Mouse (Mus musculus): ENCODE results near the gene Pbx2. TPM values are rescaled to one million over a fixed set of nuclear protein-coding genes. Genes with fewer than 3 reads are reported as not detected.

Gene Pbx2
- 32.4 TPM for polyA plus RNA-seq (2014; fragmentation: Illumina TruSeq; extraction: RNeasy Lipid Tissue Mini Kit (QIAGEN cat#74804); ENCODE audit: insufficient read depth, low read depth, low replicate concordance)

GRCm38 (mm10) chr17:34591029-34591993 is at the start of gene Pbx2:
TSS of gene Pbx2 (plus strand) at chr17:34591266.

GRCm38 (mm10) chr17:34564003-34564421 is 27.1 kb upstream of the Pbx2 start, which contains the start of gene Notch4:
TSS of gene Notch4 (plus strand) at chr17:34564268.

DNA sequence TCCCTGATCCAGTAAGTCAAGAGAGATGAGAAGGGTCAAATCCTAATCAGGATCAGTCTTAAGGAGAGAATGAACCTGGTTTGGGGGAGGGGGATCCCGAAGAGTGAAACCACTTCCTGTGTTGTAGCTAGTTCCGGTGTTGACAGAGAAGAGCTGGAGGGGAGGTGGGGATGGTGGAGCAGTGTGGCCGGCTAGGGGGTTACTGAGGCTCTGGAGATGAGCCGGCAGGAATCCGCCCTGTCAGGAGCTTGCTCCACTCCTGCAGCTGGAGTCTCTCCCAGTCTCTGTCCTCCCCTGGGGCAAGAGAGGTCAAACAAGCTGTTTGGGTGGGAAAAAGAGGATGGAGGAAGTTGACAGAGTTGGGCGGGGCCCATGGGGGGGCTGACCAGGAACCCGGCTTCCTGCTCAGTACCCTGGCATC is 1.4 kb upstream of the Pbx2 start, which contains the start of gene Gpsm3:
Gene Gpsm3 (plus strand): TSS at position 126 of the 421 bp plus-strand sequence.

DNA sequence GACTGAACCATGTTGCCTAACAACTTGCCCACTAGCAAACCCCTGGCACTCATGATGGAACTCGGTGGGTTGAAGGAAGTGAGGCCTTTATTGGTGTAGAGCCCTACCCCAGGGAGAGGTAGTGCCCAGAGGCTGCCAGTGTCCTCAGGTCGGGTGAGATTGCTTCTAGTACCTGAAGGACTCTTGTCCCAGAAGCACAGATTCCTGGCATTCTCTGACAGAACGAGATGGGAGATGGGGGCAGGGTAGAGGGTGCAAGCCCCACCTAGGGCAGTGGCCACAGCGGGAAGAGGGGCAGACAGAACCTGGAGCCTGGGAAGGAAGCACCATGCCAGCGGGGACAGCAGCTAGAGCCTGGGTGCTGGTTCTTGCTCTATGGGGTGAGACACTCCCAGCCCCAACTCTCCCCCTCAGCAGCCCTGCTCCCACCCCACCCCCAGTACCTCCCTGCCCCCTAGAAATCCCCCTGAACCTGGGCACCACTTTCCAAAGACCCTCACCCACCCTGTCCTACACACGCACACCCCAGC is 6.6 kb downstream of the Pbx2 start, which contains the start of gene Ager:
Gene Ager (plus strand): TSS at position 297 of the 530 bp plus-strand sequence.

DNA sequence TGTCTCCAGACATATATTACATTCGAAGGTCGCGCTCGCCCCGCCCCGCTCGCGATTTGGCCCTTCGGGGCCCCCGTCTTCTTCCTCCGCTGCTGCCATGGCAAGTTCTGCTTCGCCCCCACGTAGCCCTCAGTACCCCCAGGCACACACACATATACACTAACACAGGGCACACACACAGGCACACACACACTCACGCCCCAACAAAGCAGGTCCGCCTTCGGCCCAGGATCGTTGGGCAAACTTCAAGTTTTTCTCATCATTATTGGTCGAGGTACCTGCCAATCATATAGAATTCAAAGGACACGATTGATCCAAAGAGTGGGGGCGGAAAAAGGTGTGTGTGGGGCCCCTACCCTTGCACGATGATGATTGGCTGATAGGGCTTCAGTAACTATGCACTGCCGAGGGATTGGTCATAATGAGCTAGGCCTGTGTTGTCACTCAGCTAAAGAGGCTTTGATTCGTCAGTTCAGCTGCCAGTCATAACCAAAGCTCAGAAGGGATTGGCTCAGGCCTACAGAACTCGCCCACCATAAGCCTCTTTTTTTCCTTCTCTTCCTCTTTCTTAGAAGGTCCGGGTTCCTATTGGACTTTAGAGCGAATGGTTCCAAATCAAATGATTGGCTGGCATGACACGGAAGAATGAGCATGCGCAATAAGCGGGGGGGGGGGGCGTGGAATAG is 12.5 kb downstream of the Pbx2 start, which contains the start of gene Rnf5:
Gene Rnf5 (minus strand): TSS at position 316 of the 686 bp plus-strand sequence.

DNA sequence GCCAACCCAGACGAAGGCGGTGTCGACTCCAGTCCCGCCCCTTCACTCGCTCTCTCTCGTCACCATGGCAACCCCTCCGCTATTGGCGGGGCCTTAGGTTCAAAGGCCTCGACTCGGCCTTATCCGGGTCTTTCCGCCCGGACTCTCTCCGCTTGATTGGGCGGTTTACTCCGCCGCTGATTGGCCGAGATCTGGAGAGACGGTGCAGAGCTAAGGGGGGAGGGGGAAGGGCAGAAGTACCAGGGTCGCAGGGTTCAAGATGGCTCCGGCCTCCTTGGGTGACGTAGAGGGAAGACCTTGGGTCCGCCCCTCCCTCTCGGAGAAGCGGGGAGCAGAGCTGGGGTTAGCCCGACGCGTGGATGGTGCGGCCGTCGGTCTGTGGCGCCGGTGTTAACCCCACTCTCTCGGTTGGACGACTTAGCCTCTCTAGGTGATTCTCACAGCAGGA is 13.0 kb downstream of the Pbx2 start, which contains the start of gene Agpat1:
Gene Agpat1 (plus strand): TSS at position 202 of the 448 bp plus-strand sequence.

DNA sequence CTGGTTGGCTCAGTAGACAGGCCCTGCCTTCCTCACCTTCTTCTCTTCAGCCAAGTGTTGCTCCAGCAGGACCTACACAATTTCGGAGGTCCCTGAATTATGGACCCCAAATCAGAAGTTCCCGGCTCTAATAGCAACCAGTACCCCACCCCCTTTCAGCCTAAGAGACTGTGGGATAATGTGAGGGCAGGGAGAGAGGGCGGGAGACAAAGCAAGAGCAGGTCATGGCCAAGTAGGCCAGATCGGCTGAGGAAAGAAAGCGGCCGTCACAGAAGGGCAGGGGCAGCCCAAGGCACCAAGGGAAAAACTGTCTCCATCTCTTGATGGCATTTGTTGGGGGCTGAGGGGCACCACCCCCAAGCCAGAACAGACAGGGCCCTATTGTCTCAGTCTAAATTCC is 24.8 kb downstream of the Pbx2 start, which contains the start of gene Egfl8:
Gene Egfl8 (minus strand): TSS at position 101 of the 400 bp plus-strand sequence.

GRCm38 (mm10) chr17:34627943-34628643 is 37.0 kb downstream of the Pbx2 start, which contains the start of gene Ppt2:
TSS of gene Ppt2 (minus strand) at chr17:34628510.

DNA sequence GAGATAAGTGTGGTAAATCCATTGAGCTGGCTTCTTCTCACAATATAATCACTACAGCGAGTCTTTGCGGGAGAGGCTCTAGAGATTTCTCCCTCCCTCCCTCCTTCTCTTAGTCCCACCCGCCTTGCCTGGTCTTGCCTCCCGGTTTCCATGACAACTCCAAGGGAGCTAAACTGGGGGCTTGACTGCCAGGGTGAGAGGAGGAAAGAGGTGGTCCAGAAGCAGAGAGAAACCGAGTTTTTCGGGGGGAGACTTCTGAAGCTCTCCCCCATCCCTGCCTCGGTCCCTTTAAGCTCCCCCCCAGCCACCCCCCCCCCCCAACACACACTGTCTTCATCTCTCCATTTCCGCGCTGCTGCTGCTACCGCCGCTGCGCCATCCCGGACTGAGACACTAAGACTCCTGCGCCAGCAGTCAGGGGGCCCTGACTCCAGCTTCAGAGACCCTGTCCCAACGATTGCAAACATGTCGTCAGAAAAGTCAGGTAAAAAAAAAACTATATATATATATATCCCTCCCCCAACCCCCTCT is 38.2 kb downstream of the Pbx2 start, which contains the start of gene Prrt1:
Gene Prrt1 (plus strand): TSS at position 313 of the 531 bp plus-strand sequence.

DNA sequence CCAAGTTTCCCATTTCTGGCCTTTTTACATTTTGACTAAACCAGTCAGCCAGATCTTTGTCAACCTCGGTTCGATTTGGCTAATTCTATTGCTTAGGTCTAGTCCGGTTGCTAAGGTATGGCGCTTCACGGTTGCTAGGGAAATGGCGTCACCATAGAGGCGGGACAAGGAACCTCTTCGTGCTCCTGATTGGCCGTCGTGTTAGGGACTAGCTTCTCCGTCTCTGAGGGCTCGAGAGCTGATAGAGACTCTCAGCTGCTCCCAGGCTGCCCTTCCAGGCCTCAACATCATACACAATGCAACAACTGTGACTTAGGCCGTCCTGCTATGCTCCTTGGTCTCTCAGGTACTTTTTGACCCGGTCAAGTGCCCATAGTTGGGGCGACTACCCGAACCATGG is 53.5 kb downstream of the Pbx2 start, which contains the start of gene Fkbpl:
Gene Fkbpl (plus strand): TSS at position 157 of the 400 bp plus-strand sequence.

Other genes starting within 250 kb of the Pbx2 start
- 0.20 TPM for gene Btnl2, start 236.4 kb upstream of the Pbx2 start, polyA plus RNA-seq (2014; fragmentation: Illumina TruSeq; extraction: RNeasy Lipid Tissue Mini Kit (QIAGEN cat#74804); ENCODE audit: insufficient read depth, low read depth, low replicate concordance)
- gene Btnl1, start 214.1 kb upstream of the Pbx2 start, polyA plus RNA-seq (2014; fragmentation: Illumina TruSeq; extraction: RNeasy Lipid Tissue Mini Kit (QIAGEN cat#74804); ENCODE audit: insufficient read depth, low read depth, low replicate concordance) = not detected
- 0.24 TPM for gene BC051142, start 192.4 kb upstream of the Pbx2 start, polyA plus RNA-seq (2014; fragmentation: Illumina TruSeq; extraction: RNeasy Lipid Tissue Mini Kit (QIAGEN cat#74804); ENCODE audit: insufficient read depth, low read depth, low replicate concordance)
- gene Btnl4, start 113.9 kb upstream of the Pbx2 start, polyA plus RNA-seq (2014; fragmentation: Illumina TruSeq; extraction: RNeasy Lipid Tissue Mini Kit (QIAGEN cat#74804); ENCODE audit: insufficient read depth, low read depth, low replicate concordance) = not detected
- gene Btnl6, start 73.9 kb upstream of the Pbx2 start, polyA plus RNA-seq (2014; fragmentation: Illumina TruSeq; extraction: RNeasy Lipid Tissue Mini Kit (QIAGEN cat#74804); ENCODE audit: insufficient read depth, low read depth, low replicate concordance) = not detected
- gene Notch4, start 27.0 kb upstream of the Pbx2 start, polyA plus RNA-seq (2014; fragmentation: Illumina TruSeq; extraction: RNeasy Lipid Tissue Mini Kit (QIAGEN cat#74804); ENCODE audit: insufficient read depth, low read depth, low replicate concordance) = 20.4 TPM
- gene Gpsm3, start 1.5 kb upstream of the Pbx2 start, polyA plus RNA-seq (2014; fragmentation: Illumina TruSeq; extraction: RNeasy Lipid Tissue Mini Kit (QIAGEN cat#74804); ENCODE audit: insufficient read depth, low read depth, low replicate concordance) = 40.6 TPM
- gene Ager, start 6.6 kb downstream of the Pbx2 start, polyA plus RNA-seq (2014; fragmentation: Illumina TruSeq; extraction: RNeasy Lipid Tissue Mini Kit (QIAGEN cat#74804); ENCODE audit: insufficient read depth, low read depth, low replicate concordance) = 2,693 TPM
- gene Rnf5, start 12.4 kb downstream of the Pbx2 start, polyA plus RNA-seq (2014; fragmentation: Illumina TruSeq; extraction: RNeasy Lipid Tissue Mini Kit (QIAGEN cat#74804); ENCODE audit: insufficient read depth, low read depth, low replicate concordance) = 48.1 TPM
- 36.8 TPM for gene Agpat1, start 13.0 kb downstream of the Pbx2 start, polyA plus RNA-seq (2014; fragmentation: Illumina TruSeq; extraction: RNeasy Lipid Tissue Mini Kit (QIAGEN cat#74804); ENCODE audit: insufficient read depth, low read depth, low replicate concordance)
- gene Egfl8, start 24.7 kb downstream of the Pbx2 start, polyA plus RNA-seq (2014; fragmentation: Illumina TruSeq; extraction: RNeasy Lipid Tissue Mini Kit (QIAGEN cat#74804); ENCODE audit: insufficient read depth, low read depth, low replicate concordance) = 4.1 TPM
- gene Ppt2, start 37.2 kb downstream of the Pbx2 start, polyA plus RNA-seq (2014; fragmentation: Illumina TruSeq; extraction: RNeasy Lipid Tissue Mini Kit (QIAGEN cat#74804); ENCODE audit: insufficient read depth, low read depth, low replicate concordance) = 30.7 TPM
- 1.6 TPM for gene Prrt1, start 38.3 kb downstream of the Pbx2 start, polyA plus RNA-seq (2014; fragmentation: Illumina TruSeq; extraction: RNeasy Lipid Tissue Mini Kit (QIAGEN cat#74804); ENCODE audit: insufficient read depth, low read depth, low replicate concordance)
- 6.8 TPM for gene Fkbpl, start 53.5 kb downstream of the Pbx2 start, polyA plus RNA-seq (2014; fragmentation: Illumina TruSeq; extraction: RNeasy Lipid Tissue Mini Kit (QIAGEN cat#74804); ENCODE audit: insufficient read depth, low read depth, low replicate concordance)
- 31.2 TPM for gene Atf6b, start 55.9 kb downstream of the Pbx2 start, polyA plus RNA-seq (2014; fragmentation: Illumina TruSeq; extraction: RNeasy Lipid Tissue Mini Kit (QIAGEN cat#74804); ENCODE audit: insufficient read depth, low read depth, low replicate concordance)
- 7.5 TPM for gene Tnxb, start 79.3 kb downstream of the Pbx2 start, polyA plus RNA-seq (2014; fragmentation: Illumina TruSeq; extraction: RNeasy Lipid Tissue Mini Kit (QIAGEN cat#74804); ENCODE audit: insufficient read depth, low read depth, low replicate concordance)
- gene C4b, start 152.6 kb downstream of the Pbx2 start, polyA plus RNA-seq (2014; fragmentation: Illumina TruSeq; extraction: RNeasy Lipid Tissue Mini Kit (QIAGEN cat#74804); ENCODE audit: insufficient read depth, low read depth, low replicate concordance) = 122 TPM
- gene Cyp21a1, start 213.3 kb downstream of the Pbx2 start, polyA plus RNA-seq (2014; fragmentation: Illumina TruSeq; extraction: RNeasy Lipid Tissue Mini Kit (QIAGEN cat#74804); ENCODE audit: insufficient read depth, low read depth, low replicate concordance) = not detected
- 27.3 TPM for gene Stk19, start 245.7 kb downstream of the Pbx2 start, polyA plus RNA-seq (2014; fragmentation: Illumina TruSeq; extraction: RNeasy Lipid Tissue Mini Kit (QIAGEN cat#74804); ENCODE audit: insufficient read depth, low read depth, low replicate concordance)
- 27.5 TPM for gene Dxo, start 245.8 kb downstream of the Pbx2 start, polyA plus RNA-seq (2014; fragmentation: Illumina TruSeq; extraction: RNeasy Lipid Tissue Mini Kit (QIAGEN cat#74804); ENCODE audit: insufficient read depth, low read depth, low replicate concordance)

All from lung, adult 10 weeks (tissue).